Mouse (Mus musculus) heart, adult 9 months (tissue): ENCODE measurements around the gene Tmtc1.

Source experiments
- DNase-seq, 2 experiments: peaks; one replicate each; pipeline ENCODE4 v3.0.0; 2022; ENCODE audit warnings: low spot score in 2 of 2

The Tmtc1 gene

GRCm38 (mm10) chr6:148373444-148373843 lies 70.7 kb downstream of the Tmtc1 start:
- DNase-seq: no peak

DNA sequence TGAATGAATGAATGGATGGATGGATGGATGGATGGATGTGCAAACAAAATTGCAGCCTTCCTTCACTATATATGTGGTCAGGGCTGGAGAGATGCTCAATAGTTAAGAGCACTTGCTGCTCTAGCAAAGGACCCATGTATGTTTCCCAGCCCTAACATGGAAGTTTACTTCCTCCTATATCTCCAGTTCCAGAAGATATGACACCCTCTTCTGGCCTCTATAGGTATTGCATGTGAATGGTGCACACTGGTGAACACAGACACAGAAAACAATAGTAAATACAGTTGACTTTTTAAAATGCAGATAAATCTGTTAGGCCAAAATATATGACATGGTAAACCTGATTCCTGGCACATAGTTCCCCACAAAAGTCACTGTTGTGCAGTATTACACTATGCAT lies 73.0 kb downstream of the Tmtc1 start:
- no peak for DNase-seq

- no peak for DNase-seq
These were observed 77.1 kb downstream of the Tmtc1 start for GRCm38 (mm10) chr6:148367094-148367539.

- DNase-seq: no peak
These were observed 77.6 kb downstream of the Tmtc1 start for GRCm38 (mm10) chr6:148366629-148367028.

GRCm38 (mm10) chr6:148363162-148363561 lies 81.0 kb downstream of the Tmtc1 start:
- DNase-seq: no peak

GRCm38 (mm10) chr6:148362475-148362874 lies 81.7 kb downstream of the Tmtc1 start:
- no peak for DNase-seq

DNA sequence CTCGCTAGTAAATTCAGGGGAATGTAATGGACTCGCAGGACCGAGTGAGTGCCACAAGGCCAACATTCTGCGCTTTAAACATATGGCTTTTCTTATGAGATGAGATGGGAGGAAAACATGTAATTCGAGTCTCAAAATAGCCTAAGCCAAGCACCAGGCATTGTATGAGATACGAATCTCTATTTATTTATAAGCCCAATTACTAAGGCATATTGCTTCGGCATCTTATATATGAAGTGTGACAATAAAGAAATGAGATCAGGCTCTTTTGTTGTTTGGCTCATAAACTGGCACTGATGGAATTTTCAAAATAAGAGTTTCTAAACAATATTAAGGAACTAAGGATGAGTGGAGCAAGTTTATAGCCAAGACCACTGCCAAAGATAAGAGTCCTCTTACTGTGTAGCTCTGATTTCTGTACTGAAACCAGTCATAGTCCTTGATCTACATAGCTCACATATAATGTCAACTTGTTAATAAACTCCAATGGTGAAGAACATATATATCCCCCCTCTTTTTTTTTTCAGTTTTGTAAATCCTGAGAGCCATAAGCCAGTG lies 84.8 kb downstream of the Tmtc1 start:
- no peak for DNase-seq

DNA sequence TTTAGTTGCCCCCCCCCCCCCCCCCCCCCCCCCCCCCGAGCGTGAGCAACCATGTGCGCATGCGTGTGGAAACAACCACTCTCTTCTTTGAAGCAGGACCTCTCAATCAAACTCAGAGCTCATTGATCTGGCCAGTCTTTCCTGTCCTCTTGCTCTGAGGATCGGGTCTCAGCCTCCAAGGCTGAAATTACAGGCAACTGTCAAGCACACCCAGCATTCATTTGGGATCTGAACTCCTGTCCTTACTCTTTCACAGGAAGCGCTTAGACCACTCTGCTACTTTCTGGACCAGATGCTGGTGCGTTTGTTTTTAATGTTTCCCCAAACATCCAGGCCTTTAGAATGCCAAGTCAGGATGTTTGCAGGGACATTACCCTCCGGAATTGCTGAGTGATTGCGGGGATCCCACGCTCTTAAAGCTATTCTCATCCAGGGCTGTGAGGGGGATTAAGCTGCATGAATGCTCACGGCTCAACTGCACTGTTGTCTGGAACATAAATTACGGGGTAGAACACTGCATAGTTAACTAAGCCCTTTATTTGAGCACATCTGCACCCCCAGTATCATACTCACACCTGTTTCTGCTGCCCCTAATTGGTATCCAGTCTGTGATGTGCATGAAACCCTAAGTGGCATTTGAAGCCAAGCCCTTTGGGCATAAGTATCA lies 85.5 kb downstream of the Tmtc1 start:
- no peak for DNase-seq

GRCm38 (mm10) chr6:148356141-148356540 lies 88.0 kb downstream of the Tmtc1 start:
- DNase-seq: no peak

DNA sequence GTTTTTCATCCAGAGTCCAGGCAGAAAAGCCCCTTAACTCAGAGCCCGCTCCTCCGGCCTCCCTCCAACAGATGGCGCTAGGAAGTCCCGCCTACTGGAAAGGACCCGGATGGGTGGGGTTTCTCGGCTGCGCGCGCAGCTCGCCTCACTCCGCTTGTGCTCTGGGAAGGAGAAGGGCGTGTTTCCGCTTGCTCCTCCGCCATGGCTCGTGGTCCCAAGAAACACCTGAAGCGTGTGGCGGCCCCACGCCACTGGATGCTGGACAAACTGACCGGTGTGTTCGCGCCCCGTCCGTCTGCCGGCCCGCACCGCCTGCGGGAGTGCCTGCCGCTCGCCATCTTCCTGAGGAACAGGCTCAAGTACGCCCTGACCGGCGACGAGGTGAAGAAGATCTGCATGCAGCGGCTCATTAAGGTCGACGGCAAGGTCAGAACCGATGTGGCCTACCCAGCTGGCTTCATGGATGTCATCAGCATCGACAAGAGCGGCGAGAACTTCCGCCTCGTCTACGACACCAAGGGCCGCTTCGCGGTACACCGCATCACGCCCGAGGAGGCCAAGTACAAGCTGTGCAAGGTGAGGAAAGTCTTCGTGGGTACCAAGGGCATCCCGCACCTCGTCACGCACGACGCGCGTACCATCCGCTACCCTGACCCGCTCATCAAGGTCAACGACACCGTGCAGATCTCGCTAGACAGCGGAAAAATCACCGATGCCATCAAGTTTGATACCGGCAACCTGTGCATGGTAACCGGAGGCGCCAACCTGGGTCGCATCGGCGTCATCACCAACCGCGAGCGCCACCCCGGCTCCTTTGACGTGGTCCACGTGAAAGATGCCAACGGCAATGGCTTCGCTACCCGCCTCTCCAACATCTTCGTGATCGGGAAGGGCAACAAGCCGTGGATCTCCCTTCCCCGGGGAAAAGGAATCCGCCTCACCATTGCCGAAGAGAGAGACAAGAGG lies 89.4 kb downstream of the Tmtc1 start:
- DNase-seq: peak; percentile 43 to 46

GRCm38 (mm10) chr6:148354151-148354508 lies 90.1 kb downstream of the Tmtc1 start:
- no peak for DNase-seq

GRCm38 (mm10) chr6:148345001-148345400 lies 99.2 kb downstream of the Tmtc1 start:
- no peak for DNase-seq

DNA sequence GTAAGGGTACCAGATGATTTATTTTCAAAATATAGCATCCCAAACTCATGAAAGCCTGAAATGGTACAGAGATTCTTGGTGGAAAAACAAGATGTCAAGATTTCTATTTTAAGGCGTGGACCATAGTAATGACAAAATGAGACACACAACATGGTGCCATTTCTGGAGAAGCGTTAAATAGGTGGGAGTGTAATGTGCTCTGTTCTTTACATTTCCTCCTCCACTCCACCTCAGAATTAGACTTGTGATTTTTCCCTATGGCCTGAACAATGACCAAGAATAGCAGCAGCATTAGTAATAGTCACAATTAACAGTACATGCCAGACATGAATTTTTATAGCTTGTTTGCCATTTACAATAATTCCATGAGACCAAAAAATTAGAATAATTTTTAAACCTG lies 102.0 kb downstream of the Tmtc1 start:
- no peak for DNase-seq

DNA sequence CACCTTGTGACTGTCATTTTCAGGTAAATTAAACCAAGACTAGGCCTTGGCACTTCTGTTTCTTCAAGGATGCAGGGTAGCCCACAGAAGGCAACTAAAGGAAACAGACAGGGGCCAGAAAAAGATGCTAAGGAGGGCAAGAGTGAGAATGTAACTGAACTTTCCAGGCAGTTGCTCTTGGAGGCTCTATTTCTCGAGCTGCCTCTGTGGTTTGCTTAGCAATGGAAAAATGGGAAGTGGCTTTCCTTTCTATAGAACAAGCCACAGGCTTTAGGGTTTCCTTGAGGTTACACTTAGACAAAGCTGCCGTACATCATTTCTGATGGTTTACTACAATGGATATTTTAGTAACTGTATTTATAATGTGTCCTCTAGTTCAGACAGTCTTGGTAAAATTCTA lies 102.4 kb downstream of the Tmtc1 start:
- no peak for DNase-seq

GRCm38 (mm10) chr6:148338326-148338957 lies 105.7 kb downstream of the Tmtc1 start:
- no peak for DNase-seq

DNA sequence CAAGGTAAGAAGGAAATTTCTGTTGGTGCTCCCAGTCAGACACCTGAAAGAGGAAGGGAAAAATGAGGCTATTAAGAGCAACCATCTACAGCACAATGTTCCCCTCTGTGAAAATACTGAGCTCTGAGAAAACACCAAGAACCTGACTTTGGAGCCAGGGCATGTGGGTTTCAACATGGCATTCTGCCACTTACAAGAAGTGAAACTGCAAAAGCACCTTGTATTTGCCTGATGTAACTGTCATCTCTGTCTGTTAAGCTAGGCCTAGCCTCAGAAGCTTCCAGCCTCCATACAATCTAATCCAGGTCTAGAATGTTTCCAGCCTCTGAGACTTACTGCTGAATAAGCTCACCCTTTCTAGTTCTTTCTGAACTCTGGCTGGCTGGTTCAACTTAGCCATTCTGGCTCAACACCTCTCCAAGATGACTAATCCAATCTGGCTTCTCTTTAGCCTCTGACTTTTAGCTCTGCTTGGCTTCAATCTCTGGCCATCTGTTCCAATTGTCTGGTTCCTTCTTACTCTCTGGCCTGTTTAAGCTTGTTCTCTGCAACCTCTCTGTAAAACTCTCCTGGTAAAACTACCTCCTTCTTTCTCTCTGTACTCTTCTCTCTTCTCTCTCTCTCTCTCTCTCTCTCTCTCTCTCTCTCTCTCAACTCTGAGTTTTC lies 107.8 kb downstream of the Tmtc1 start:
- peak in 1 of 2 experiments; percentile 31 for DNase-seq

DNA sequence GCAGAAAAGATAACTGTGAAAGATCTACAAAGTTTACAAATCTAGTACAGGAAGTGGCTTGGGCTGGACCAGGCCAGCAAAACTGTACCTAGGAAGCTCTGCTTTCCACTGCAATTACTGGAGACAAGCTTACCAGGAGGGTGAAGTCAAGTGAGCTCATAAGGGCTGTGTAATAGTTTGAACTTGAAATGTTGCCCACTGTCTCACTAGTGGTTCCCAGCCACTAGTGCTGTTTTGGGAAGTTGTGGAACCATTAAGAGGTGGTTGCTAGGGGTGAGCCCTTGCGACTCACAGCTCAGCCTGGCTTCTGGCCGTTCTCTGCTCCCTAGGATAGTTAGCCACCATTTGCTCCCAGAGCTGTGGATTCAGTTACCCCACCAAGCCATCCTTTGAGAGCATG lies 112.3 kb downstream of the Tmtc1 start:
- no peak for DNase-seq

DNA sequence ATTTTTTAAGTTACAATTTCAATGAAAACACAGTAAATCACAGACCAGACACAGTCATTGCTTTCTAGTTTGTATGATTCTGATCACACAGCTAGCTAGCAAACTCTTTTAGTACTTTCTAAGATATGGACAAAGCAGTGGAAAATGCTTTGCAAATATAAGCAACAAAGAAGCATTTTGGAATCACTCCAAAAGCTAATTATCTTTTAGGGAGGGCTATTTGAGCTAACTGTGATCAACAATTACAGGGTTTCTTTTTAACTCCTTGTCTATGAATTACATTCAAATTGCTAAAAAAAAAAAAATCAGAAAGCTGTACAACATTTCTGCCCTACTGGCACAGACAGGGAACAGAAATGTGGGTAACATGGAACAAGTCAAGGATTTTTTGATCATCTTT lies 114.2 kb downstream of the Tmtc1 start:
- DNase-seq: no peak

GRCm38 (mm10) chr6:148328928-148329327 lies 115.3 kb downstream of the Tmtc1 start:
- DNase-seq: no peak

DNA sequence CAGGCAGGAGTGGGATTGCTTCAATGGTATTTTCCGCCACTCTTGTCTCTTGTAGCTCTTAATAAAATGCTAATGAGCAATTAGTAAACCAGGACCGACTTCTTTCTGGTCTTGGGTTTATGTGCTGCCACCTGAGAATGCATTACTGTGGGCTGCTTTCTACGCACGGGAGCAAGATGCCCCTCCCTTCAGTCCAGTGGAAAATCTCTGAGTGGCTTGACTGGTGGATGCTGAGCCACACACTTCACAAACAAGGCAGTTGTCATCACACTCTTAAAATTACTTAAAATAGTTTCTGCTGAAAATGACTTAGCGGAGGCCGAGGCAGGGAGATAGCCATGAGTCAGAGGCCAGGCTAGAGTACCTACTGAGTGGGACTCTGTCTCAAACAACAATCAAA lies 116.1 kb downstream of the Tmtc1 start:
- no peak for DNase-seq

DNA sequence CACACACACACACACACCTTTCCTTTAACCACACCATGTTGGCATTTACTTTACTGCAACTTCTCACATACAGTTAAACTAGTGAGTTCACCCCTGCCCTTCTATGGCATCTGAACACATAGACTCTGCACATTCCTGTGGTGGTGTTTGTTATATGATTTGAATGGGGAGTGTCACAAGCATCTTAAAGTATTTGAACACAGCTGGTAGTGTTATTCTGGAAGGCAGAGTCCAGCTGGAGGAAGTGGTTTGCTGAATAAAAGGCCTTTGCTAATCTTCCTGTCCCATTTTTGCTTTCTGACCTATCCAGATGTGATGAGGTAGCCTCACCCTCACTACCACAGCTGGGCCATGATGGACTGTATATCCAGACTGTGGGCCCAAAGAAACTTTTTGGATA lies 125.5 kb downstream of the Tmtc1 start:
- no peak for DNase-seq
